Mouse (Mus musculus): ENCODE measurements around the gene Cpe.

- TF ChIP-seq CTCF (IDR thresholded peaks at IDR 0.05; ENCODE audit: borderline replicate concordance, insufficient read depth, low read length) (no peak), POLR2A (IDR thresholded peaks at IDR 0.05; ENCODE audit: low read depth, low read length) (no peak)
Measured at GRCm38 (mm10) chr8:64659097-64659496, 33.8 kb downstream of the Cpe start.
